Mouse (Mus musculus) hindbrain, embryonic 15.5 days (tissue): Measurements from ENCODE around the gene Tpcn2. TPM values are rescaled to one million over a fixed set of nuclear protein-coding genes. Genes with fewer than 3 reads are reported as not detected.

Source experiments
- ATAC-seq: fragments of 200-750 bp; cut with Nextera tagmentation; 2 replicates; pipeline ENCODE4 v1.8.0; 2017; ENCODE audit warnings: low read depth, moderate number of reproducible peaks, moderate TSS enrichment; ENCODE audit not compliant: low FRiP score
- H3K27ac ChIP-seq: fragments of 300-500 bp; sonication (generic); replicated peaks from 2 replicates; pipeline ENCODE4 v1.5.1; 2015; ENCODE audit warnings: mild to moderate bottlenecking, inconsistent platforms
- H3K27me3 ChIP-seq: fragments of 300-500 bp; sonication (generic); 2 replicates; pipeline ENCODE4 v1.6.1; 2015; ENCODE audit warnings: control low read depth, inconsistent platforms
- H3K36me3 ChIP-seq: fragments of 300-500 bp; sonication (generic); 2 replicates; pipeline ENCODE4 v1.6.1; 2015; ENCODE audit warnings: control low read depth, inconsistent platforms
- H3K4me1 ChIP-seq: fragments of 300-500 bp; sonication (generic); replicated peaks from 2 replicates; pipeline ENCODE4 v1.6.1; 2015; ENCODE audit warnings: control low read depth, inconsistent platforms
- H3K4me2 ChIP-seq: fragments of 300-500 bp; sonication (generic); 2 replicates; pipeline ENCODE4 v1.6.1; 2015; ENCODE audit warnings: moderate library complexity, mild to moderate bottlenecking, inconsistent platforms
- H3K4me3 ChIP-seq: fragments of 300-500 bp; sonication (generic); 2 replicates; pipeline ENCODE4 v1.5.1; 2015; ENCODE audit warnings: mild to moderate bottlenecking, inconsistent platforms
- H3K9ac ChIP-seq: fragments of 300-500 bp; sonication (generic); 2 replicates; pipeline ENCODE4 v1.6.1; 2015; ENCODE audit warnings: inconsistent platforms
- H3K9me3 ChIP-seq: fragments of 300-500 bp; sonication (generic); 2 replicates; pipeline ENCODE4 v1.6.1; 2016; ENCODE audit warnings: control low read depth, inconsistent platforms
- WGBS: fragments of 180-500 bp; shearing (Covaris S2); methylation state at CpG from one replicate; pipeline ENCODE4 v1.1.7; 2015; 5-methylcytosine and 5-hydroxymethylcytosine counted together
- polyA plus RNA-seq: library from polyadenylated mRNA; unstranded; fragments of >200 nt; fragmentation: Nextera tagmentation; extraction: Ambion mirVana; gene quantifications from 2 replicates; pipeline ENCODE4 v1.2.1, GENCODE M21; 2015

The Tpcn2 gene
- polyA plus RNA-seq, 1 experiment from 2014 or later: 3.7 TPM

GRCm38 (mm10) chr7:145234841-145235790, 48.7 kb downstream of the Tpcn2 start:
- Histone ChIP-seq H3K4me3 (no peak overlapping the region), H3K36me3 (no peaks in the 10 kb centered on the region), H3K27ac (no peak overlapping the region), H3K27me3 (no peaks in the 10 kb centered on the region), H3K4me2 (no peak overlapping the region), H3K9me3 (no peaks in the 10 kb centered on the region), H3K4me1 (0 out of 2 replicates have a peak, but pooled peaks cover 6% of the 10 kb centered on the region), H3K9ac (no peak overlapping the region)
- 73% methylated on average over 10 of the region's 10 CpGs for WGBS
- ATAC-seq: no peak

- no peaks in the 10 kb centered on the region for H3K9me3 ChIP-seq
- H3K27me3 ChIP-seq: no peaks in the 10 kb centered on the region
- no peak overlapping the region for H3K4me3 ChIP-seq
- no peaks in the 10 kb centered on the region for H3K36me3 ChIP-seq
- H3K4me1 ChIP-seq: no peaks in the 10 kb centered on the region
- H3K4me2 ChIP-seq: no peak overlapping the region
- ATAC-seq: no peak
- H3K27ac ChIP-seq: no peak overlapping the region
- no peak overlapping the region for H3K9ac ChIP-seq
- 69% methylated on average over 9 of the region's 9 CpGs for WGBS
Observed at GRCm38 (mm10) chr7:145231659-145232058, 52.2 kb downstream of the Tpcn2 start.

DNA sequence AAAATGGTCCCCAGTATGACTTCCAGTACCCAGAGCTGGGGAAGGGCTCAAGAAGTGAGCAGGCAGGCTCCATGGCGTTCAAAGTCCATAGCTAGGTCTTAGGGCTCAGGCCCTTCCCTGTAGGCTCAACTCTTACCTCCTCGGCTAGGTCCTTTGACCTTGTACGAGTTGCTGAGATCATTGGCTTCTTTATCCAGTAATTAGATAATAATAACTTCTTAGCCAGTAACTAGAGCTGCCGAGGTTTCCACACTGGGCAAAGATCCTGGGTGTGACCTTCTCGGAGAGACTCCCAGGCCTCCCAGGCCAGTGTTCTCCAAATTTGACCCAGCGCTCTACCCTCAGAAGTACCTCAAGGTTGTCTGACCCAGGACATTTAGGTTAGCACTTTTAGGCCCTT, 57.2 kb downstream of the Tpcn2 start:
- H3K9ac ChIP-seq: no peak overlapping the region
- 94% methylated on average over 6 of the region's 6 CpGs for WGBS
- no peak for ATAC-seq
- H3K36me3 ChIP-seq: no peaks in the 10 kb centered on the region
- no peaks in the 10 kb centered on the region for H3K4me1 ChIP-seq
- H3K4me3 ChIP-seq: no peak overlapping the region
- no peak overlapping the region for H3K4me2 ChIP-seq
- no peaks in the 10 kb centered on the region for H3K9me3 ChIP-seq
- no peak overlapping the region for H3K27ac ChIP-seq
- no peaks in the 10 kb centered on the region for H3K27me3 ChIP-seq

DNA sequence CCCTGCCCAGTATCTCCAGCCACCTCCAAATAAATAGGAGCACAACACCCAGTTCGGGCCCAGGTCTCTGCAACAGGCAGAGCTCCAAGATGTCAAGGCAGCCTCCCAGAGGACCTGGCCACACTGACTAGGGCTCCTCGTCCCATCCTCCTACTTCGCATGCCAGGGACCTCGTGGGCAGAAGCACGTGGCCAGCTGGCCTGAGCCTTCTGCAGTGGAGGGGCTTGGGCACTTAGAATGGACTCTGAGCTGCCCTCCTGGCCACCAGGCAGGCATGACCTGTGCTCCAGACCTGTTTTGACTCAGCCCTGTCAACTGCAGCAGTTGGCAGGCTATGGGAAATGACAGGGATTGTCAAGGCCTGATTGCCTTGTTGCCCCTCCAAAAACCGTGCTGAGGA, 58.2 kb downstream of the Tpcn2 start:
- H3K9ac ChIP-seq: no peak overlapping the region
- H3K9me3 ChIP-seq: no peaks in the 10 kb centered on the region
- no peaks in the 10 kb centered on the region for H3K27me3 ChIP-seq
- H3K4me1 ChIP-seq: no peaks in the 10 kb centered on the region
- no peak overlapping the region for H3K4me3 ChIP-seq
- no peak overlapping the region for H3K27ac ChIP-seq
- ATAC-seq: no peak
- H3K36me3 ChIP-seq: no peaks in the 10 kb centered on the region
- no peak overlapping the region for H3K4me2 ChIP-seq
- 86% methylated on average over 6 of the region's 6 CpGs for WGBS

DNA sequence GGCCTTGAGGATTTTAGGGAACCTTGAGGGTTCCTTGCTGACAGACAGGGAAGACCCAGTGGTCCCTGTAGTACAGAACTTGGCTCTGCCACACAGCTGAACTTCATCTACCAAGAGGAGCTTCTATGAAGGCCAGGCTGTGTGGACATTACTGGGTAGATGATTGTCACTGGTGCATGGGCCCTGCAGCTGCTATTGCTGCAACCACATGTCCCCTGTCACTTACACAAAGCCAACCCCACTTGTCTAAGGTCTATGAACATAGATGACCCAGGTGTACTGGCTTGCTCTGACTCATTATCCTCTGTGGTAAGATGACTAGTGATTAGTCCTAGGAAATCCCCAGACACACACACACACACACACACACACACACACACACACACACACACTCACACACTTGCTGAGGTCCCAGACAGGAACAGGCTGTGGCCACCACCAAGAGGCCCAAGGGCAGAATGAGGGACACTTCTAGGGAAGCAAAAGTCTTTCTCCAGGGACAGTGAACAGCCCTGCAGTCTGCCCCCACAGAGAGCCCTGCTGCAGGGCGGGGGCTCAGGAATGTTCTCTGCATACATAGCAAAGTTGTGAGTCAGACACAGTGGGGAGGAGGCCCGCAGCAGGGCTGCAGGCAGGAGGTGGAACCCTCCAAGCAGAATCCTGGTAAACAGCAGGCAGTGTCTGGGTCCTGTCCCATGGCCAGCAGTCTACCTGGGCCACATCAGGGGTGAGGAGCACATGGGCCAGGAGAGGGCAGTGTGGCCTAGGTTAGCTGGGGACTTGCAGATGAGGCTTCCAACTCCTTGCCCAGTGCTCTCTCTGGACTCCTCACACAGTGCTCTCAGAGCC, 61.7 kb downstream of the Tpcn2 start:
- H3K27me3 ChIP-seq: no peaks in the 10 kb centered on the region
- no peaks in the 10 kb centered on the region for H3K36me3 ChIP-seq
- ATAC-seq: no peak
- no peak overlapping the region for H3K27ac ChIP-seq
- no peaks in the 10 kb centered on the region for H3K9me3 ChIP-seq
- H3K4me2 ChIP-seq: no peak overlapping the region
- WGBS: 33% methylated on average over 2 of the region's 2 CpGs
- H3K4me1 ChIP-seq: no peaks in the 10 kb centered on the region
- H3K9ac ChIP-seq: no peak overlapping the region
- H3K4me3 ChIP-seq: no peak overlapping the region

DNA sequence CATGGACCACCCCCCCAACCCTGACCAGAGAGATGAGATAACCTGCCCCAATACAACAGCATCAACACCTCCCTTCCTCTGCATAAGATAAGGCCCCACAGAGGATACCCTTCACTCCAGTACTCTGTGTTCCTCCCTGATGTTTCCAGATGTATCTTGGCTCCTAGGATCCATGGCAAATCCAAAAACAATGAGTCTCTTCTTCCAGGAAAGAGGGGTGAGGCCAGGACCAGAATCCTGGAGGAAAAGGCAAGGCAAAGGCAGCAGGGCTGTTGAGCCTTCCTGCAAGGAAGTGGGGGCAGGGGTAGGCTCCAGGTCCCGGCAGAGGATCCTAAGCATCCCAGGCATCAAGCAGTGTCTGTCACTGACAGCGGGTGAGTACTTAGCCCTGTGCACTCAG, 62.5 kb downstream of the Tpcn2 start:
- Histone ChIP-seq H3K27ac (no peak overlapping the region), H3K27me3 (no peaks in the 10 kb centered on the region), H3K9me3 (no peaks in the 10 kb centered on the region), H3K36me3 (no peaks in the 10 kb centered on the region), H3K4me3 (no peak overlapping the region), H3K4me1 (no peaks in the 10 kb centered on the region), H3K4me2 (no peak overlapping the region), H3K9ac (no peak overlapping the region)
- no peak for ATAC-seq
- WGBS: 74% methylated on average over 2 of the region's 2 CpGs

- WGBS: 76% methylated on average over 9 of the region's 9 CpGs
- H3K9ac ChIP-seq: no peak overlapping the region
- H3K27me3 ChIP-seq: no peaks in the 10 kb centered on the region
- H3K27ac ChIP-seq: no peak overlapping the region
- no peak overlapping the region for H3K4me3 ChIP-seq
- no peaks in the 10 kb centered on the region for H3K9me3 ChIP-seq
- no peaks in the 10 kb centered on the region for H3K4me1 ChIP-seq
- no peak overlapping the region for H3K4me2 ChIP-seq
- peak; percentile 65; the same call in 1 of the 2 replicates for ATAC-seq
- no peaks in the 10 kb centered on the region for H3K36me3 ChIP-seq
Observed at GRCm38 (mm10) chr7:145219420-145219831, 64.4 kb downstream of the Tpcn2 start.

DNA sequence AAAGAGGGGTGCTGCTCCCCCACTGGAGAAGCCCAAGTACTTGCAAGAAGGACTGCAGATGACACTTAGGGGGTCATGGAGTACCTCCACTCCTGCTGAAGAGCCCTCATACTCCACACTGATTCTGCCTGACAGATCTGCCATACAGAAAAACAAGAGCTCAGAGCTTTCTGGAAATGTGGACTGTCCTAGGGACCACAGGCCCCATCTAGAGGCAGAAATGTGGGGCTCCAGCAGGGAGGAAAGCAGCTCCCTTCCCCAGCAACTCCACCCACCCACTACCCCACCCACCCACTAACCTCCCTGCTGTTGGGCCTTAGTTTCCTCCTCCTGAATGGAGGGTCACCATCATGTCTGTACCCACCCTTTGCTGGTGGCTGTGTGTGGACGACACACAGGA, 67.2 kb downstream of the Tpcn2 start:
- H3K4me2 ChIP-seq: no peak overlapping the region
- H3K4me3 ChIP-seq: no peak overlapping the region
- ATAC-seq: no peak
- no peaks in the 10 kb centered on the region for H3K36me3 ChIP-seq
- H3K9ac ChIP-seq: no peak overlapping the region
- H3K27ac ChIP-seq: no peak overlapping the region
- H3K9me3 ChIP-seq: no peaks in the 10 kb centered on the region
- H3K27me3 ChIP-seq: no peaks in the 10 kb centered on the region
- 53% methylated on average over 1 of the region's 1 CpGs for WGBS
- H3K4me1 ChIP-seq: peaks cover 4% of the 10 kb centered on the region

GRCm38 (mm10) chr7:145215476-145215875, 68.3 kb downstream of the Tpcn2 start:
- Histone ChIP-seq H3K4me2 (no peak overlapping the region), H3K36me3 (no peaks in the 10 kb centered on the region), H3K27ac (no peak overlapping the region), H3K9me3 (no peaks in the 10 kb centered on the region), H3K4me3 (no peak overlapping the region), H3K9ac (no peak overlapping the region), H3K4me1 (peaks cover 6% of the 10 kb centered on the region), H3K27me3 (no peaks in the 10 kb centered on the region)
- 84% methylated on average over 4 of the region's 4 CpGs for WGBS
- ATAC-seq: no peak

- no peaks in the 10 kb centered on the region for H3K9me3 ChIP-seq
- H3K4me3 ChIP-seq: no peak overlapping the region
- no peak overlapping the region for H3K4me2 ChIP-seq
- peaks cover 9% of the 10 kb centered on the region for H3K4me1 ChIP-seq
- WGBS: 22% methylated on average over 14 of the region's 14 CpGs
- no peak for ATAC-seq
- no peak overlapping the region for H3K27ac ChIP-seq
- no peaks in the 10 kb centered on the region for H3K36me3 ChIP-seq
- no peaks in the 10 kb centered on the region for H3K27me3 ChIP-seq
- no peak overlapping the region for H3K9ac ChIP-seq
Observed at GRCm38 (mm10) chr7:145211680-145212659, 71.8 kb downstream of the Tpcn2 start.

GRCm38 (mm10) chr7:145210477-145211070, 73.2 kb downstream of the Tpcn2 start:
- H3K4me3 ChIP-seq: no peak overlapping the region
- ATAC-seq: no peak
- H3K9ac ChIP-seq: no peak overlapping the region
- H3K36me3 ChIP-seq: no peaks in the 10 kb centered on the region
- no peak overlapping the region for H3K27ac ChIP-seq
- no peaks in the 10 kb centered on the region for H3K9me3 ChIP-seq
- peaks cover 22% of the 10 kb centered on the region for H3K4me1 ChIP-seq
- H3K4me2 ChIP-seq: no peak overlapping the region
- no peaks in the 10 kb centered on the region for H3K27me3 ChIP-seq
- 79% methylated on average over 4 of the region's 4 CpGs for WGBS
